7 mouse cellular contexts compared by ENCODE assay signal in genomic region chr5:25006848-25007247, GRCm38 (mm10).
DNase-seq lines count a peak whose midpoint lies in the region; ATAC-seq and TF ChIP-seq lines count a peak whose summit lies in the region.

No protein-coding gene starts in this region.

- no peaks in the 10 kb centered on the region for H3K9me3 ChIP-seq in intestine, embryonic 16.5 days (ENCODE audit: control insufficient read depth, low read length)
- H3K9me3 ChIP-seq in midbrain, embryonic 16.5 days (replicated peaks; ENCODE audit: control insufficient read depth, low read length, poor library complexity, severe bottlenecking) = no peaks in the 10 kb centered on the region

- H3K4me2 ChIP-seq in intestine, embryonic 16.5 days (ENCODE audit: low read depth, low read length) = no peak overlapping the region
- H3K4me2 ChIP-seq in midbrain, embryonic 16.5 days (ENCODE audit: low read length) = no peak overlapping the region

- intact Hi-C loops in left cerebral cortex, postnatal 36 days (cut with DNase I) = no loop called here

- H3K36me3 ChIP-seq in intestine, embryonic 16.5 days (ENCODE audit: control insufficient read depth, insufficient read depth, low read length) = no peaks in the 10 kb centered on the region
- no peaks in the 10 kb centered on the region for H3K36me3 ChIP-seq in midbrain, embryonic 16.5 days (ENCODE audit: control insufficient read depth, insufficient read depth, low read length)
- no peaks in the 10 kb centered on the region for H3K36me3 ChIP-seq in spleen, adult 2 months (ENCODE audit: control insufficient read depth, insufficient read depth, low read length)

- peak; percentile 94 for DNase-seq in adrenal gland, postnatal 10 days
- DNase-seq in embryo, embryonic 9.5 days (ENCODE audit: extremely low spot score) = peak; percentile 69
- peak; percentile 78 to 83 for DNase-seq in left cerebral cortex, postnatal 36 days (ENCODE audit: low spot score in 2 of 2)
- peak; percentile 41 to 70 for DNase-seq in spleen, adult 2 months (ENCODE audit: low read depth in 1 of 2, low spot score in 2 of 2)

- peak; percentile 91 for TF ChIP-seq CTCF in spleen, adult 2 months (IDR thresholded peaks at IDR 0.05; ENCODE audit: extremely low read depth, insufficient read depth, insufficient read length, insufficient replicate concordance)

- H3K9ac ChIP-seq in intestine, embryonic 16.5 days (ENCODE audit: low read depth, low read length) = no peak overlapping the region
- no peak overlapping the region for H3K9ac ChIP-seq in midbrain, embryonic 16.5 days (ENCODE audit: low read depth, low read length)

- no peaks in the 10 kb centered on the region for H3K27me3 ChIP-seq in intestine, embryonic 16.5 days (replicated peaks; ENCODE audit: control insufficient read depth, insufficient read depth, low read length)
- H3K27me3 ChIP-seq in midbrain, embryonic 16.5 days (ENCODE audit: control insufficient read depth, insufficient read depth, low read depth, low read length) = no peaks in the 10 kb centered on the region
- H3K27me3 ChIP-seq in spleen, adult 2 months (ENCODE audit: control insufficient read depth, insufficient read depth, low read length) = no peaks in the 10 kb centered on the region

- no peak for TF ChIP-seq POLR2A in spleen, adult 2 months (IDR thresholded peaks at IDR 0.05; ENCODE audit: low read depth, low read length)

- H3K27ac ChIP-seq in intestine, embryonic 16.5 days (ENCODE audit: low read length) = no peak overlapping the region
- H3K27ac ChIP-seq in midbrain, embryonic 16.5 days (ENCODE audit: low read length) = no peak overlapping the region
- H3K27ac ChIP-seq in spleen, adult 2 months (ENCODE audit: insufficient read depth, low read length) = no peak overlapping the region

- peaks cover 41% of the 10 kb centered on the region for H3K4me1 ChIP-seq in intestine, embryonic 16.5 days (ENCODE audit: control insufficient read depth, insufficient read depth, low read length)
- peaks cover 7% of the 10 kb centered on the region for H3K4me1 ChIP-seq in midbrain, embryonic 16.5 days (ENCODE audit: control insufficient read depth, insufficient read depth, low read length)
- H3K4me1 ChIP-seq in spleen, adult 2 months (ENCODE audit: control insufficient read depth, insufficient read depth, insufficient read length) = peaks cover 6% of the 10 kb centered on the region; the same call in 1 of the 2 replicates

- no peak overlapping the region for H3K4me3 ChIP-seq in intestine, embryonic 16.5 days (ENCODE audit: low read length)
- H3K4me3 ChIP-seq in midbrain, embryonic 16.5 days (ENCODE audit: low read depth, low read length) = no peak overlapping the region
- H3K4me3 ChIP-seq in spleen, adult 2 months (ENCODE audit: extremely low read depth, insufficient read depth, insufficient read length) = no peak overlapping the region

- WGBS in intestine, embryonic 16.5 days = 40% methylated on average over 8 of the region's 8 CpGs
- WGBS in midbrain, embryonic 16.5 days = 40% methylated on average over 8 of the region's 8 CpGs
- WGBS in spleen, adult 2 months = 39% methylated on average over 8 of the region's 8 CpGs

- ATAC-seq in granulocyte monocyte progenitor cell, adult 5-6 weeks (replicated peaks; ENCODE audit: poor library complexity, severe bottlenecking) = peak; percentile 52
- peak; percentile 29 for ATAC-seq in intestine, embryonic 16.5 days
- 0 out of 2 replicates have a peak, but pooled peaks have one; percentile 46 for ATAC-seq in midbrain, embryonic 16.5 days
